Mouse (Mus musculus) lung, postnatal 36 days (tissue): Measurements from ENCODE around the gene Gm10234.

Source experiments
- DNase-seq: peaks from one replicate; pipeline ENCODE4 v3.0.0; 2022; ENCODE audit warnings: mixed read lengths

The Gm10234 gene

DNA sequence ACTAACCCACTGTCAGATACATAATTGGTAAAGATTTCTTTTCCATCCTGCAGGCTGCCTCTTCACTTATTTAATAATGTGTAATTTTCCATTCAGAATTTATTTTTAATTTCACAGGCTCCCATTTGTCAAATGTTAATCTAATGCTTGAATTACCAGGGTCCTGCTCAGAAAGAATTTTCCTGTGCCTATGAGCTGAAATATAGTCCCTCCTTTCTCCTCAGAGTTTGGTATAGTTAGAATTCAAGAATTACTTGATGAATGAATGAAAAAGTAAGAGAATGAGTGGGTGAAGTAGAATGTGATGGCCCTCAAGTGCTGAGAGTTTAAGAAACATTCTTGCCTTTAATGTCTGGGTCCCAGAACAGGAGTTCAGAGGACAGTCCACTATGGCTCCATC, at the start of gene Gm10234:
Gene Gm10234 (plus strand): TSS at position 301 of the 400 bp plus-strand sequence.
- DNase-seq, result no peak

DNA sequence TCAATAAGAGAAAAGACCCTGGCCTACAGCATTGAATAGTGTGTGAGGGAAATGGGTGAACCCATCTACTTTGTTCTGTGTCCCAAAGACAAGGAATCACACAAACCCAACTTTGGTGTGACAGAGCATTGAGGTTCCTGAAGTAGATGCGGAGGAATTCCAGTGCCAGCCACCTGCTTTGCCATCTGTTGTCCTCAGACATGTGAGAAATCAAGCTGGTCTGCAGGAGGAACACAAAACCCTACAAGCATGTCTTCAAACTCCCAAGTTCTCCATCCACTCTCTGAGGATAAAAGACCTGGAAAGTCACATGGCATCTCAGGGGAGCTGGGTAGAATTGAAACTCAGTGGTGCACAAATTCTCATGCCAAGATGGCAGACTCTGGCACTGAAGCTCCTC, 44.3 kb upstream of the Gm10234 start:
- DNase-seq, result no peak

DNA sequence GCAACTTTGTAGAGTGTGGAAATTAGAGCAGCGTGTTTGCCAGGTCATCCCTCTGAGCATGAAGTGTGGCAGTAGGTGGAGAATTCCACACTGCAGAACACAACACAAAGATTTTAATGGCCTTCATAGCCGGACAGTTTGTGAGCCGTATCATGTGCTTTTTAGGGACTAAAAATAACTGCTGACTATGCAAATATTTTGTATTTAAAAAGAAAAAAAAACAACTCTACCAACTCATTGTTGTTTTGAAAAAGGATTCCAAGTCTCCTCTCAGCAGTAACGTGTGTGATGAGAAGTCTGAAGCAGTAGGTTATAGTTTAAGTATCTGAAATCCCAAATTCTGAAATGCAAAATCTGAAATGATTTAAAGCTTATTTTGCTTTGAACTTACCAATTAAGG, 25.9 kb upstream of the Gm10234 start:
- no peak for DNase-seq

DNA sequence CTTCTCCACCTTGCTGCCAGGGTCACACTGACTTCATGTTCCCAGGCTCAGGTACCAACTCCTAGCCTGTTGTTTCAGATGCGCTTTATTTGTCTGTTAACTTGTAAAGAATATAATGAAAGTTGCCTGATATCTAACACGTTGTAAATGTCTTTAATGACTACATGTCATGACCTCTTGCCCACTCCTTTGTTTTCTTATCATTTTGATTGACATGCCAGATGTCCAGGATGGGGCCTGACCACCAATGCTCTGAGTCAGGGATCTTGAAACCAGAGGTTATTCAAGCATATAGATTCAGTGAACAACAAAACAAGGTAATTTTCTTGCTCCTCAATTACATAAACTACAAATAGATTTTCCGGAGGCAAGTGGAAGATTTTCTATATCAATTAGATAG, 23.5 kb upstream of the Gm10234 start:
- no peak for DNase-seq

DNA sequence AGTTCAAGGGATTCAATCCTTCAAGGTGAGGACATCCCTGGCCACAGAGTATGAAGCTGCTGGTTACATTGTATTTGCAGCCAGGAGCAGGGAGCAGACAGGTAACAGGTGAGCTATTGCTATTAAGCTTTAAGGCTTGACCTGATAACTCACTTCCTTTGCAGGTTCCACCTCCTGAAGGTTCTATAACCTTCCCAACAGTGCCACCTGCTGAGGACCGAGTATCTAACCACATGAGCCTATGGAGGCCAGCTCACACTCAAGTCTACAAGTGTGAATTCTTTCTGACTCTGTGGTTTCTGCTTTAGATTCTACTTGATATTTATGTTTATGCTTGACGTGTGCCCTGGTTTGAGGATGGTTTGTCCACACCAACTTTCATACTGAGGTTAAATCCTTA, 21.3 kb upstream of the Gm10234 start:
- peak; percentile 16 for DNase-seq

DNA sequence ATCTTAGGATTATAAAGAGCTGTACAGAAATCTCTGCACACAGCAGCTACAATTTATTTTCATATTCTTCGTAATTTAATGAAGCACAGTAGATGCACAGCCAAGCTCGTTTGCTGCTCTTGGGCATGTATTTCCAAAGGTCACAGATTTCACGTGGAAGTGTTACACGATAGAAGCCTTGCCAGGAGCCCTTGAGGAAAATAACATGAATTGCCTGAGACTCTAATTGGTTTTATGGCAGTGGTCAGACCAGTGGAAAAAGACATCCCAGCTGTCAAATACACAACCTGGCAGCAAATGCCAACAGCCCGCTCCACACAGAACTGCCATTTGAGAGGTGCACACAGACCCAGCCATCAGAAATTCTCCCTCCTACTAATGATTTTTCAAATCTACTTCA, 9.3 kb downstream of the Gm10234 start:
- DNase-seq, result no peak

DNA sequence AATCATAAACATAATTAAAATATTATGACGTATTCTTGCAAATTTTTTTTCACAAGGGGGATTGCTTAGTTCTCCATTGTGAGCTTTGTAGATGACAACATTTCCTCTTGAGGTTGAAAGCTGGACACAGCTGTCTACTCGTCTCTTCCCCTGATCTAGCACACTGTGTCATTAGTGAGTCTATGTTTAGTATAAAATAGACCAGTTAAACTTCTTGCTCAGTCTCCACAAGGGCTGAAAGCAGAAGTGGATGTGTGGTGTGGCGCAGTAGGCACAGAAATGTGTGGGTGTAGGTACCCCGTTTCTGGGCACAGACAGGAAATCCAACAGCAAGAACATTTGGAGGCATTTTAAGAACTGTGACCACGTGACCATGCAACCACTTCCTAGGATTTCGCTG, 12.9 kb downstream of the Gm10234 start:
- DNase-seq, result peak; percentile 11

DNA sequence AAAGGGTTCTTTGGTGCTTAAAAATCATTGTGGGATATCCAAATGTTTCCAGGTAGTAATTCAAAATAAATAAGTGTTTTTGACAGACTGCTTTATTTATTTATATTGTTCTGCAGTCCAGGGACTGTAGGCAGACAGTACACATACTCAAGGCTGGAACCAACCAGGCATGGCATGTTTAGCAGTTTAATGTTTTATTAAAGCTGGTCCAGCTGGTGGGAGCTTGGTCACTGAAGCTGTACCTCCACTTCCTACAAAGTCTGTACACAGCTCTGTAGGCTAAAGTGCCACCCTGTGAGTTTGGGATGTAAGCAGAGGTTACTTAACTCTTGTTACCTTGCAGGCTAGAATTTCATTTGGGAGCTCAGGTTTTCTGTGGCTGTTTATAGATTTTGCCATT, 27.5 kb downstream of the Gm10234 start:
- no peak for DNase-seq

DNA sequence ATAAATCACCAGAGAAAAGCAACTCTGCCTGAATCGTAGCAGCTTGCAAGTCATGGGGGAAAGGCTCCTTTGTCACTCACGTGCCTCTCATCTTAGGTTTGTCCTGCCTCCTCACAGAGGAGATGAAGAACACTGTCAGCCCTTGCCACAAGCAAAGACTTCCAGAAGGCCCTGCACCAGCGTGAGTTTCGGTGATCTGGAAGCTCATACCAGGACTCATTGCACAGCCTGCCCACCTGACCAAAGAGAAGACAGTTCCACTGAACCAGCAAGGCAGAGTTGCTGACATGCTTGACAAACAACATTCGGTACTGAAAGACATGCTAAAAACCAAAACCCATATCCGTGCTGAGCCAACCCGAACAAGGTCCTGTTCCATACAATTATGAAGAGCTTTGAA, 31.1 kb downstream of the Gm10234 start:
- DNase-seq, result no peak

DNA sequence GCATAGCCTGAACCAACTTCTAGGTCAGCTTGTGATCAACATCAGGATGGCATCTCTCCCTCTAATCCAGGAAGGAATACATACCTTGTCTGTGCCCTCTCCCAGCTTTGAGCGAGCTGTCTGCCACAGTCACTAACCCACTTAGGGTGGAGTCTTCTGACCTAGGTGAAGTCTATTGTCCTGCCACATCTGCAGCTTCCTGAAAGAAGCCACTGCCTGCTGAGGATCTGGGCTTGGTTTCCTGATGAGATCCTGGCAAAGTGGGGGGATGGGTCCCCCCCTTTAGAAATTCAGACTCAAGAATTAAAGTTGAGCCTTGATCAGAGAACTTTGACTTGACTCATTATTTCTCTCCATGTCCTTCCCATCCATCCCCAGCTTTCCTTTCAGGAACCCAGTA, 32.0 kb downstream of the Gm10234 start:
- DNase-seq, result no peak

DNA sequence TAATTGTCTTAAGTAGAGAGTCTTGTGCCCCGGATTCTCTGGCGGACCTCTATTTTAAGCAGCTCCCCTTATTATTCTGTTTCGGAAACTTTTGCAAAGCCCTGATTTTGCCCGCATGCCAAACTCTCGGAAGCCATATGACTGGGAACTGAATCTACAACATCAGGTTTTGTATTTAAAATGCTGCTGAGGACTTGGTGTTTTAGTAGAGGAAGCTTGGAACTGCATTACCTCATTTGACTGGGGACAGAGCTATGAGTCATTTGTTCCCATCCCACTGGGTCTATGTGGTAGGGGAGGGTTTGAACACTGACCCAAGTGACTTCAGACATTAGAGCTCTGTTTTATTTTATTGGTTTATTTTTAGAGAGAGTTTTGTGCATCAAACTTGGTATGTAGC, 38.2 kb downstream of the Gm10234 start:
- DNase-seq, result no peak

DNA sequence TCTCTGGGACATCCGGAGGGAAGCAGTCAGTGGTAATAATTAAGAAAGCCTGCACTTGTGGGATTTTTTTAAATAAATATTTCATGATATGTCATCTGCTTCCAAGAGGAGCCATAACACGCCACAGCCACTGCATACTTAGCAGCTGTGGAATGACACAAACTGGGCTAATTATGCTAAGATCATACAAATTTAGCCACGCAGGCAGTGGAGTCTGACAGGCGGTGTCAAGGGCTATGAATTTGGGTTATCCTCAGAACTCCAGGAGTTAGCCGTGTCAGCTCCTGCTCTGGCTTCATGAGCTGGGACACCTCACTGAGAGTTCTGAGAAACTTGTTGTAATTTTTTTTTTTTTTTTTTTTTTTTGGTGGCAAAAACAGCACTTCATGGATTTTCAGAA, 40.8 kb downstream of the Gm10234 start:
- no peak for DNase-seq

DNA sequence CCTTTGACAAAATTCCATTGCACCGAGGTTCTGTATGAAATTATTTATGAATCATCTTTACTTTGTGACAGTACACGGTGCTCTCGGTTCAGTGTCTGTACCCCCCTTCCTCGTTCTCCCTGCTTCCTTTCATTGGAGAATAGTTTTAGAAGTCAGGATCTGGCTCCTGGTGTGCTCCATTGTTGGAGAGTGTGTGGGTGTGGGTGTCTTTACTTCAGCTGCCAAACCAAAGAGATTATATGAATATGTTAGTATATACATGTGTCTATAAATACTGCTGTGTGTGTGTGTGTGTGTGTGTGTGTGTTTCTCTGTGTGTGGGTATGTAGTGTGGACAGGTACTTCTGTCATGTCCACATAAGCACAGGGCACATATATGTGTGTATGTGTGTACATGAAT, 49.9 kb downstream of the Gm10234 start:
- no peak for DNase-seq
